Mouse (Mus musculus): Measurements from ENCODE around the gene Zc3h12c.

Gene Zc3h12c

DNA sequence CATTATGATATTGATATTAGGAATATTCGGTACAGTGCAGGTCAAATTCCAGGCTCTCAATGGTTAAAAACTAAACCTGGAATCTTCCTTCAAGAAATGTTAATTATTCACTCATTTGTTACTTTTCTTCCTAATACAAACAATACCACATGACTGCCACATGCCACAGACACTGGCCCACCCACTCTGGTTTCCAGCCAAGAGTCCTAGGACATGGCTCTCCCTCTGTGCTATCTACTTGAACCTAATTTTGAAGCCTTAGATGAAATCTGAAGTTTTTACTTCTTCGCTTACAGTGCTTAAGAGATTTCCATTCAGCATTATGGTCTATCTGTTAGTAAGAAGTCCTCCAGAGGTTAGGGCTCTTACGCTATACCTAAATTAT is 2.7 kb downstream of the Zc3h12c start:
- peak; percentile 42 for DNase-seq

DNA sequence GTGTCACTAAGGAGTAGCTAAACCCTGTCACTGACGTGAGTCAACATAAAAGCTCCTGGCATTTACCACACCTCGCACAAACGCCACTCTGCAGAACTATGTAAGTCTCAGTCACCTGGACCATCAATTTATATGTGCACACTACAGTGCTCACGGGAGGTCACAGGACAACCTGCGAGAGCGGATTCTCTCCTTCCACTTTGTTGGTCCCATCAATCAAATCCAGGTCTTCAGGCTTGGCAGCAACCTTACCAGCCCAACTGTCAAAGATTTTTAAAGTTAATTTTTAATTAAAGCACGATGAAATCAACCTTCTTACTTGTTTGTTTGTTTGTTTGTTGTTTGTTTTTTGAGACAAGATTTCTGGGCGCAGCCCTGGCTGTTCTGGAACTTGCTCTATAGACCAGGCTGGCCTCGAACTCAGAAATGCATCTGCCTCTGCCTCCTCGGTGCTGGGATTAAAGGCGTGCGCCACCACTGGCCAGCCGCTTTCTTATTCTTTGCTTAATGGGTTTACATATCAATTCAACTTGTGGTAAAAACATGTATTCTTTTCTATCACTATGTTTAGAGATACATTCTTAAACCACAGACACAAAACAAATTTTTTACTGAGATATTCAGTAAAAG is 3.2 kb downstream of the Zc3h12c start:
- DNase-seq = no peak

DNA sequence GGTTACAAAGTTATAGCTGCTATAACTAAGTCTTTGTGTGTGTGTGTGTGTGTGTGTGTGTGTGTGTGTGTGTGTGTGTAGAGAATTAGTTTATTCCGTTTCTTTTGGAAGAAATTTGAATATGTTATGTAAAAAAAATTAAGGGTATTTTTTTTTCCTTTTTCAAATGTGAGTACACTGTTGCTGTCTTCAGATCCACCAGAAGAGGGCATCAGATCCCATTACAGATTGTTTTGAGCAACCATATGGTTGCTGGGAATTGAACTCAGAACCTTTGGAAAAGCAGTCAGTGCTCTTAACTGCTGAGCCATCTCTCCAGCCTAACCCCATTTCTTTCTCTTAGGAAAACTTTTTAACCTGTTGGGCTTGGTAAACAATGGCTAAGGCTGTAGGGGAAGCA is 7.9 kb downstream of the Zc3h12c start:
- no peak for DNase-seq

DNA sequence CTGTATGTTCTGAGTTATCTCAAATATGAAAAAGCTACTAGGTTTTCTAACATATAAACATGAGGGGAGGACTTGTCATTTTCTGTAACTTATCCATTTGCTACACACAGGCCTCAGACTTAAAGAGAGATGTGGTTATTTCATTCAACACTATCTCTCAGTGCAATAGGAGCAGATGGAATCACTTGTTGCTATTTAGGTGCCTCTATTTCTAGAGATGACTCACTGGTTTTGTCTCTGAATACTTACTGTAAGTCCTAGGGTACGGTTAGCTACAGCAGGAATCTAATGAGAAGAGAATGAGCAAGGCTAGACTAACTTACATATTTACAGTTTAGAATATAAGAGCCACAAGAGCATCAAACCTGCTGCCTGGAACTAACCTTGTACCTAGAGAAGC is 9.8 kb downstream of the Zc3h12c start:
- DNase-seq = no peak

DNA sequence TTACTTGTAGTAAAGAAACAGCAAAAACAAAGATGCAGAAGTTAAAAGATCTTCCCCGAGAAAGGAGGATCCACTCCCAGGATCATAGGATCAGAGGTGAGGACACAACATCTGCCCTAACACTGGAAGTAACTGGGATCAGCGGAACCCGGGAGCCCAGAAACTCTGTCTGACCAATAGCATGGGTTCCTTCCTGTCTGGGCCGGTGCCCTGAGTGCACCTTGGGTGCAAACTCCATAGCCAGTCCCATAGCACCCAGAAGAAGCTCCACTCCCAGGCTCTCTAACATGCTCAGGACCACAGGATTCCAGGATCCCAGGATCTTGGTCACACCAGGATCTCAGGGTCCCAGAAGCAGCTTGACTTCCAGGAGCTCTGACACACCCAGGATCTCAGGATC is 13.0 kb downstream of the Zc3h12c start:
- DNase-seq = no peak

DNA sequence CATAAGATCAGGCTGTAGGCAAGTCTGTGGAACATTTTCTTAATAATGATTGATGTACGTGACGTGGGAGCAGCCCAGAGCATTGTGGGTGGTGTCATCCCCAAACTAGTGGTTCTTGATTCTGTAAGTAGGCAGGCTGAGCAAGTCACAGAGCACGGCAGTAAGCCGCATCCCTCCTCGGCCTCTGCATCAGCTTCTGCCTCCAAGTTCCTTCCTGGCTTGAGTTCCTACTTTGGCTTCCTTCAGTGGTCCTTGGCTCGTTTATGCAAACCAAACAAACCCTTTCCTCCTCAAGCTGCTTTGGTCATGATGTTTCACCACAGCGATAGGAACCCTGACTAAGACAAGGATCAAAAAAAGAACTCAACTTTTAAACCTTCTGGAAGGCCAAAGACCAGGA is 14.1 kb downstream of the Zc3h12c start:
- DNase-seq = peak; percentile 36

DNA sequence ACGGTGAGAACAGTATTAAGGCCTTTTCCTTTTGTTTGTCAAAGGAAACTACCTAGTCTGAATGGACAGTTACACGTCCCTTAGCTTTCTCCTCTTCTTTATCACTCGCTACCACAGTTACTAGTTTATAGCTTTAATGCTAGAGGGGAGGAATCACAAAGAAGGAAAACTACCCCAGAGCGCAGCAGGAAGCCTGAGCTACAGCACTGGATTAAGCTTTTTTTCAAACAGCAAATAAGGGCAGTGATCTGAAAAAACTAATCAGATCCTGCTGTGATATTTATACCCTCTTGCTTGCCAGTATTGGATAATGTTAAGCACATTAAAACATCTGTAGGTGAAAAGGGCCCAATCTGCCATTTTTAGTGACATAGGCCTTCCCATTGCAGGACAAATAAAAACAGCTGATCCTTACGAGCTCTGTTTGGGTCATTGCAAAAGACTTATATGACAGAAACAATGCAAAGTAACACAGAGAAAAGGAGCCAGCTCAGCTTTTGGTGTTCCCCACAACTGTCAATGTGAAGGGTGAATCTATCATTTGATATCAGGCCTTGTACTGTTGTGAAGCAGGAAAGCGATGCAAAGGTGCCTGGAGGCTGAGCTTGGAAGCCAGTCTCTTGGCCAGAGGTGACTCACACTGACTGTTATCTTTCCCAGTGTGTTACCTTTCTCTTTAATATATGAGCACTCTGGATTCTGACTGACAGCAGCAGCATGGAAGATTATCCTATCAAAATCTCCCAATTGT is 16.1 kb downstream of the Zc3h12c start:
- DNase-seq = no peak

DNA sequence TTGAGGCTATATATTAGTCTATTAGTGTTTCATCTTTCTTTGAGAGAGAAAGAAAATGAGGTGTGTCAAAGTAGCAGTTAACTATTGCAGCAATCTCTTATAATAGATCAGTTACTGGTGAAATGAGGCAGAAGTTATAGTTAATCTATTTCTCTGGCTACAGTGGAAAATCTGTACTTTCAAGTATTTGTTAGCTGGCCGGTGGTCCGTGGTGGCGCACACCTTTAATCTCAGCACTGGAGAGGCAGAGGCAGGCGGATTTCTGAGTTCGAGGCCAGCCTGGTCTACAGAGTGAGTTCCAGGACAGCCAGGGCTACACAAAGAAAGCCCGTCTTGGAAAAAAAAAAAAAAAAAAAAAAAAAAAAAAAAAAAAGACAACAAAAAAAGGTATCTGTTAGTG is 18.6 kb downstream of the Zc3h12c start:
- no peak for DNase-seq

DNA sequence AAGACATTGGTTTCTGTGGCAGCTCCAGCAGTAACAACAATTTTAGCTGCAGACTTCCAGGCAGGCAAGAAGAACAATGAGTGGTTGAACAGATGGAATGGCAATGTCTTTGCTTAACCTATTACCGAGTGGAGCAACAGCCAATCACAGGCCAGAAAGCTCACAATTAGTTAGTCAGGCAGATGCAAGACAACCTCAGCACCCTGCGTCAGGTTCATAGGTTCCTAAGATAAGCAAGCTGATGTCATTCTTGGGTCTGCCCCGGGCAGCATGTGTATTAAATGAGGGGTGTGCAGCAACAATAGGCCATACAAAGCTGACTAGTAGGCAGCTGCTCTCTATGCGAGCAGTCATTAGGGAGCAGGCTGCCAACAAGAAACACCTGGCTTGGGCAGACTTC is 19.1 kb downstream of the Zc3h12c start:
- no peak for DNase-seq

DNA sequence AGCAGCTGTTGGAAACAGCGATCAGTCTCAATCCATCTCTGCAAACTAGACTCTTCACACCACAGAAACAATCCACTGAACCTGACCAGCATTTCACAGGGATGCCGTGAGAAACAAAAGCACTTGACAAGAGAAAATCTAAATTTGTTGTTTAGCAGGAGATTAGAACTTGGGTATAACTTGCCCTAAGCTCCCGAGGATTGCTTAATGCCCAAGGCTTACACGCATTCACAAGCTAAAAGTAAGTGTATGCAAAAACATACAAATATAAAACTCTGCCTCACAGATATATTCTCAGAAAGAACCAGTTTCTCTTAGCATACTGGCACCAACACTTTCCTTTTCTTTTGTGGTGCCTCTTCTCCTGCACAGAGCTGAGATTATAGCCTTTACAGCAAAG is 19.5 kb downstream of the Zc3h12c start:
- DNase-seq = no peak

DNA sequence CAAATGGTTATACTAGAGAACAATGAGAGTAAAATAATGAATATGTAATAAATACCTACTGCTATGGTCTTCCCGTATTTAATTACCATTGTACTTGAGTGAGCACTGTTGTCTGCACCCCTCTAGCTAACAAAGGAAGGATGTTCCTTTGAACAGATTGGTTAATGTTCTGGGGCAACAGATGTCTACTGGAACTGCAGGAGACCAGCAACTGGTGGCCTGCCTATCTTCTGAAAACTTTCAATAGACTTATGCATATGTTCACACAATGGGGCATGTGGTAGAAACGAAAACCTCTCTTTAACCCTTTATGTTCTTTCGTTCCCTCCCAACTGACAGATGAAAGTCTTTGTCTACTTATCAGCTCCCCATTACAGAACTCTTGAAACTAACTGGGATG is 20.1 kb downstream of the Zc3h12c start:
- no peak for DNase-seq

DNA sequence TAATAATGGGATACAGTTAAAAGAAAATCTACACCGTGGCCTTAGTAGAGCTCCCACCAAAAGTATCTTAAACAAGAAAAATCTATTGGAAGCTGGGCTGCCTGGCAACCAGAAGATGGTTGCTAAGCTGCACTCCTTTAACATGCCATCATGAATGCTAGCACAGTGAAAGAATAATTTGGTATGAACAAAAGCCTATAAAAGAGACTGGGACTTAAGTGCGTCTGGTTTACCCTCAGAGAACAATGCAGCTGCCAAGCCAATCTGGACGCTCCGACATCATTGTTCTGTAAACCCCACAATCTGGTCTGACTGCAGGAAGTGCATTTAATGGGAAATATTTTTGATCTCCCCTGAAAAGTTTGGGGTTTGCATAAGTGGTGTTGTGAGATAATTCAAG is 22.1 kb downstream of the Zc3h12c start:
- DNase-seq = no peak

DNA sequence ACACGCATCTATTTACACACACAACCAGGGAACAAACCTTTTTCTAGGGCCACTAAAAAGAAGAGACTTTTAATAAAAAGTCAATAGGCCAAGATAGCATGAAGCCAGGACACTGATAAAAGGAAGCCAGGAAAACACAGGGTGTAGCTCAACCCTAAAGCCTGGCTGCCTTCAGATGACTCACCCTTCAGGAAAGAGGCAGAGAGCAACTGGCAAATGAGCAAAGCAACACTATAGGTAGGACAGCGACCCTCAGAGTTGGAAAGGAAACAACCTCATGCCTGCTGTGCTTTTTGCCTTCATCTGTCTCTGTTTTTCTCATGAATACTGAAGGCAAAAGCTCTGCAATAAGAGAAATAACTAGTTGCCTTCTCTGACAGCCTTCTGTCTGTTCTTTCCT is 35.6 kb downstream of the Zc3h12c start:
- DNase-seq = no peak

DNA sequence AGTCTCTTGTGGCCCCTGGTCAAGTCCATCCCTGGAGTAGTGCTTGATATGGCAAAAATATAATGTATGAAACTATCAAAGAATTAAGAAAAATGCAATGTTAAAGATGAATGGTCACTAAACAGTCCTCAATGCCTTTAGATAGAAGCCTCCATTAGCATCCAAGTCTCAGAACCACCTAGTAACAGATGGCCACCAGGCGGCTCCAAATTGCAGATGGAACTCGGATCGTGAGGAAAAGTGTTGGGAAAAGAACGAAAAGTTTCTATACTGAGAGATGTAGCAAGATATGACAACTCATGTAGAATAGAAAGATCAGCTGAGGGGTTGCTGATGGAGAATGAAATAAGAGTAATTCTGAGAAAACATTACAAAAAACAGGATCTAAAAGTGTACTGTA is 38.0 kb downstream of the Zc3h12c start:
- DNase-seq = peak; percentile 52

DNA sequence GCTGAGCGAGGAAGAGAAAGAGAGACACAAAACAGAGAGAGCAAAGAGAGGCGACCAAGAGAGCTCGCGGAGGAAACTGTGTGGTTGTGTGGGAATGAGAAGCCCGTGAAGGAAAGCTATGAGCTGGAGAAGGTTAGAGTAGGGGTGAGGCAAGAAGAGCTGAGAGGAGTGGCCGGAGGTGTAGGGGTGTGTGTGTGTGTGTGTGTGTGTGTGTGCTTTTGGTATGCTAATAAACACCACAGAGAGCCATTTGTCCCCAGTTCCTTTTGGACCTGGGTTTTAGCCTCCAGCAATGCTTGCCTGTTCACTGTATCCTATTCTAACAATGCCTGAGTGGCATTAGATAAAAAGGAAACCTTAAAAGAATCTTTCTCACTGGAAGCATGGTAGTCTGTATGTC is 43.1 kb downstream of the Zc3h12c start:
- no peak for DNase-seq

DNA sequence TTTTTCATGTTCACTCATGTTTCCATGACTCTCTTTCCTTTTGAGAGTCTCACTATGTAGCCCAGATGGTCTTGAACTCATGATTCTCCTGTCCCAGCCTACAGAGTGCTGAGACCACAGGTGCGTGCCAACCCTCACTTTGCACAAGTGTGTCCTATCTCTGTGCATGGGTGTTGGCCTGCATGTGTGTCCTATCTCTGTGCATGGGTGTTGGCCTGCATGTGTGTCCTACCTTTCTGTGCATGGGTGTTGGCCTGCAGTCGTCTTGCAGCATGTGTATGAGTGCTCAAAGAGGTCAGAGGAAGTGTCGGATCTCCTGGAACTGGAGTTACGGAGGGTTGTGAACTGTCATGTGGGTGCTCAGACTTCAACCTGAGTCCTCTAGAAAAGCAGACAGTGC is 49.2 kb downstream of the Zc3h12c start:
- no peak for DNase-seq

DNA sequence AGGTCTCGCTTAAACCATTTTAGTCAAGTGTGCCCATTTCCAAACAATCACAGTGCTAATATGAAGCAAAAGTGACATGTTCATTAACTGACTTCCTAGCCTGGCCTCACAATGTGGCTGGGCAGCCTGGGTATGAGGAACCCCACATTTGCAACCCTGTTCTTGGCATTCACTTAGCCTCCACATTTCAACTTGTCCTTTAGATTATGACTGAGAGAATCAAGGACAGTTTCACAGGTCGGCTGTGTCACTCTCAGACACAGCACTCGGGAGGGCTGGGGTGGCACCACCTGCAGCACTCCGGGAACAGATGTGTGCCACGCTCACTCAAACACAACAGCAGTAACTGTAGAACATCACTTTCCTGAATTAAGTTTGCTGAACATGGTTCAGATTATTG is 55.3 kb downstream of the Zc3h12c start:
- DNase-seq = no peak

DNA sequence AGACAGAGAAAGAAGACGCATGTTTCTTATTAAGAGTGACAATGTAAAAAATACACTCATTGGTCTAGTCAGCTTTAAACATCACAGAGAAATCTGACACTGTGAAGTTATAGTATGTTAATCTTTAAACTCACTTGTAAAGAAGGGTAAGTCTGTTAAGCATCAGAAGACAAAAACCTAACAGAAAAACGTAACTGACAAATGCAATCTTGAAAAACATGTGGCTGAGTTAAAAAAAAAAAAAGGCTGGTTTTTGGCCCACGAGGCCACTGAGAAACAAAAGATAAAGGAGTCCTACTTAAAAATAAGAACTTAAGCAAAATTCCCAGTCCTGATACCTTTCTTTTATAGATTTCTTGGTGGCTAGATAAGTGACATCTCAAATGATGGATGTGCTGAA is 57.6 kb downstream of the Zc3h12c start:
- DNase-seq = no peak

DNA sequence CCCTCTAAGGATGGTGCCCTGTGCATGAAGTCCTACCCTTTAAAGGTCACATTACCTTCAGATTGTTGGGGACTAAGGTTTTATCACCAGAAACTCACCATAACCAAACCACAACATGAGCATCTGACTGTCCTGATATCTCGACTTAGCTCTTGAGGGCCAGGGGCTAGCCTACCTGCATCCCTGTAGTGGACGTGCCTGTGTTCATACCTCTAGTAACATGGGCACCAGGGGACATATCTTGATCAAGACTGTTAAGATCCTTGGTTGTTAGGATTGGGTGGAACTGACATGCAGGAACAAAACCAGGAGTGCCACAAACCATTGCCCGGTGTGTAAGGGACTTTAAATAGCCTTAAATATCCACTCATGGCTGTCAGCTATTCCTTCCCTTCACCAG is 61.2 kb downstream of the Zc3h12c start:
- DNase-seq = no peak

DNA sequence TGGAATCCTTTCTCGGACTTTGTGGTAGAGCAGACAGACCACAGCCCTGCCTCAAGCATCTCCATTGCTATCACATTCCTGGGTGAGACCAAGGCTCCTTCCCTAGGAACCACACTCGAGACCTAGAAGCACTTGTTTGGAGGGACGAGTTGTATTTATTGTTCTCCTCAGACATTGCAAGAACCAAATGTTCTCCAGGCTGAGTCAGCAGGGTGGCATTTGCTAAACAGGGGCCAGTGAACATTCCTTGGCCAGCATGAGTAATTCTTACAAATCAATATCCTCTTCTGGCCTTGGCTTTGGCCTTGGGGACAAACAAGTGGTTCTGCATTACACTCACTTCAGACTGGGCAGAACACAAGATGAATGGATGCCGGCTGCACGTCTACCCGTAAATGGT is 62.9 kb downstream of the Zc3h12c start:
- DNase-seq = peak; percentile 51

DNA sequence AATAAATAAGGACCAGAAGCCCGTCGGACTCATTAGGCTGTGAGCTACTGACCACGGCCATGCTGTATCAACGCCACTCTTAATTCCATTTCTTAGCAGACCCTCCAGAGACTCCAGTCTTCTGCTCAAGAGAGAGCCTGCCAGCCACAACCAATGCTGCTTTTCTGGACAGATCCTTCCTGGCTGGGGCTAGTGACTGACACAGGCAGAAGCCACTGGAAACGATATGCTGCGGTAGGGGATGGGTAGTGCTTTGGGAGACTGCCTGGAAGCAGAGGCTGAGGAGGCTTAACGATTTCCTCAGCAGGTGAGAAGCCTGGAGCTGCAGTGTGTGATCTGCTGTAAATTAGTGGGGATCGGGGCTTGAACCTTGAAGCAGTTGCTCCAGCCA is 64.2 kb downstream of the Zc3h12c start:
- DNase-seq = no peak

DNA sequence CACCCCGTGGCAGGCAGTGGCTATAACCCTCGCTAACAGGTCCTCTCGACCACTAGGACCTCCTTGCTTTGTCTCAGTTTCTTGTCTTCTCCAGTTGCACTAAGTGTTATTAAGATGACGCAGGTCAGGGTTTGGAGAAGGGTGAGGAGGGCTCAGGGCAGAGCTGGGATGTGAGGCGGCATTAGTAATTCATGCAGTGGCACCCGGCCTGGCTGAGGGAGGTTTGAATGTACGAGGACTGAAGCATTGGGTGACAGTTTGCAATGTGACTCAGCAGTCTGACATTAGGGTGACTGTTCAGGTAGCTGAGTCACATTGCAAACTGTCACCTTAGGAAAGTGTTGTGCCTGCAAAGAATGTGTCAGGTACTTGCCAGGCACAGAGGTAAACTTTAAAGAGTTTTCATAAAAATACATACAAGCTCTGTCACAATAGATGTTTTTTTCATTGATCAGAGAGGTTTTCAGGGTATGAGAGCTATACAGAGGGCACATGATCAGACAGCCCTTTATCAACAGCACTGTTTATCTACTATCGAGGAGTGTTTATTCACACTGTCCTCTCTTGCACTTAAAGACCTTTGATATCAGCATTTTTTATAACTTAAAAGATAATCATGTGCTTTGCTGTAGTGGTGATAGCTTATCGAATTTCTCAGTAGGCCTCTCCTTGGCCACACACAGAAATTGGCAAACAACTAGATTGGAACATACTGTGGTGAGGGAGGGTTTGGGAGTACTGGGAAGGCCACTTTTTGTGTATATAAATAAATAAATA is 64.7 kb downstream of the Zc3h12c start:
- DNase-seq = no peak

DNA sequence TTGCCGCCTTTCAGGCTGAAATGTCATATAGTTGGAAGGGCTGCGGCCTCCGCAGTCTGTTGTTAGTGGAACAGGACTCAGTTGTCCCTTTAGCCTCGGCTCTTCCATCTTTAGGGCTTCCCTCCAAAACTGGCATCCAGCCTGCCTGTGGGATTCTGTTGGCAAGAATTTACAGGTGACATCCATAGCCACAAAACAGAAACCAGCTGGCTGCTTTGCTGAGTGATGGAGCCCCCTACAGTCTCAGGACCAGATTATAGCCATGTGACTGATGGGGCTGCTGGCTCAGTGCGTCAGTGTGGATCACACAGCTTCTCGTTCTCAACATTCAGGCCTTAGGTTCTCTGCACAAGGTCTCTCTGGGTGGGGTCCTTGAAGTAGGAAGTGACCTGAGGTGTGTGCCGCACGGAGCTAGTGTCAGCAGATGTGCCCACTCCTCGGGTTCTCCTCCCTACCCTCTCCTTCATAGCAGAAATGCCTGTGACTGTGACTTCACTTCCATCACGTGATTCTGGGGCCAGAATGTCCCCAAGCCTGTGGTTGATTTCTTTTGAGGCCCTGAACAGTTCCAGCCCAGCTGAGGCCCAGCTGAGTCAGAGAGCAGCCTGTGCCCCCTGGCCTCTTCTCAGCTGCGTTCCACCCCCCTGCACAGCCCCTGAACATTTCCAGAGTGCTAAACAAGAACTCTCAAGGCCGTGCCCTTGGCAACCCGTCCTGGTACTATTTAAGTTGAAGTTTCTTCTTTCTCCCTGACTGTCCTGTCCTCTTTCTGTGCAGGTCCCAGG is 66.1 kb downstream of the Zc3h12c start:
- DNase-seq = no peak

Data from lung, postnatal 36 days (tissue).